8 mouse cellular contexts compared by ENCODE assay signal in the genomic region with DNA sequence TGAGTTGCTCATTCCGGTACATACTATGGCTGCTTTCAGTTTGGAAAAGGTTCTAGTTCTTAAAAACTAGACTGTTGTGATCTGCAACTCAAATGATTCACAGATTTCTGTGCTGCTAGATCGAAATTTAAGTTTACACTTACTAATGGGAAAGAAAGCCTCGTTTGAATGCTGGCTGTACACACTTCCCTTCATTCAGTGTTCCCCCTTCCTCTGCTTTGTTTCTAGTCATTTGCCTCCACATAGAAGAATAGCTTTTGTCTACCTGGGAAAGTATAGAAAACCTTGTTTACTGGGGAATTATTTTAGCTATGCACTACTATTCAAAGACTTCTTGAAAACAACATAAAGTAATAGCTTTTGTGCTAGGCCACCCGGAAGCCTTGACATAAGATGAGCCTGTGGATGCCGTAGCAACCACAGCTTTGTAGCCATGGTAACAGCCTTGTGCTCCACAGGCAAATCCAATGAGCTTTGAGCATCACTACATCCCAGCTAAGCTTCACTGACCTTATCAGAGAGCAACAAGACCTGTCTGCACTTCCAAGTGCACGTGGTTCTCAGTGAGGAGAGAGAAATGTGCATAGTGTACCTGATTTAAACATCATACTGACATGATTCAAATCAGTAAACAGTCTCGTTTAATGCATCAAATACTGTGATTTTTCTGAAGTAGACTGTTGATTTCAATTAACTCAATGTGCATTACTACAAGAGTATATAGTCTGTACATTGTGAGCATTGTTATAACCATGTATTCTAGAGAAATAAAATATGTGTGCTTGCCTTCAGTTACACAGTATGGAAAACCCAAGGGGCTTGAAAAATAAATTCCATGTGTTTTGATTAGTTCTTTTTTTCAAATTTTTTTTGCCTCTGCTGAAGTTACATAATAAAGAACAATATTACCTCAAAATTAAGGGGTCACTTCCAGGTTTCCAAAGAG.
DNase-seq lines count a peak whose midpoint lies in the region; ATAC-seq lines count a peak whose summit lies in the region.
"Had no signal": no experiment of that assay in that cellular context is flagged by ENCODE, and none has a peak within 500 bp of the region (broad histone marks: within the 10 kb centered on the region; RNA-seq: fewer than 3 reads in every experiment).

No protein-coding gene starts in this region.

- 0 out of 2 replicates have a peak, but pooled peaks cover 3% of the 10 kb centered on the region for H3K4me1 ChIP-seq in forebrain, embryonic 11.5 days (replicated peaks; ENCODE audit: control insufficient read depth, insufficient read depth, low read length)
- H3K4me1 ChIP-seq in hindbrain, embryonic 11.5 days (replicated peaks; ENCODE audit: control insufficient read depth, insufficient read depth, low read length), result no peaks in the 10 kb centered on the region
- H3K4me1 ChIP-seq: heart, embryonic 15.5 days had no signal

- H3K27me3 ChIP-seq in forebrain, embryonic 11.5 days (ENCODE audit: control insufficient read depth, insufficient read depth, low read length), result no peaks in the 10 kb centered on the region
- H3K27me3 ChIP-seq in hindbrain, embryonic 11.5 days (ENCODE audit: control insufficient read depth, insufficient read depth, low read length), result no peaks in the 10 kb centered on the region
- H3K27me3 ChIP-seq: heart, embryonic 15.5 days had no signal

- peak; percentile 50 for DNase-seq in forebrain, embryonic 11.5 days (ENCODE audit: low spot score)
- peak; percentile 25 for DNase-seq in hindbrain, embryonic 11.5 days (ENCODE audit: low spot score)
- peak; percentile 8 for DNase-seq in left cerebral cortex, postnatal 4 days
- peak; percentile 4 to 13 for DNase-seq in right cerebral cortex, adult 2 months (ENCODE audit: low spot score in 2 of 2)
- DNase-seq in Muller cell, postnatal 12 days (ENCODE audit: inconsistent ontology term), result no peak
- DNase-seq in urinary bladder, postnatal 36 days (ENCODE audit: low spot score in 2 of 2), result no peak
- DNase-seq in gastrocnemius, postnatal 36 days, result no peak

- H3K4me3 ChIP-seq in forebrain, embryonic 11.5 days (ENCODE audit: low read depth, low read length), result no peak overlapping the region
- no peak overlapping the region for H3K4me3 ChIP-seq in hindbrain, embryonic 11.5 days (ENCODE audit: low read depth, low read length)
- H3K4me3 ChIP-seq: heart, embryonic 15.5 days had no signal

- H3K9ac ChIP-seq in forebrain, embryonic 11.5 days (ENCODE audit: low read length), result no peak overlapping the region
- no peak overlapping the region for H3K9ac ChIP-seq in hindbrain, embryonic 11.5 days (ENCODE audit: low read depth, low read length)
- H3K9ac ChIP-seq: heart, embryonic 15.5 days had no signal

- peak; percentile 96 for ATAC-seq in forebrain, embryonic 11.5 days (replicated peaks; ENCODE audit: low FRiP score)
- peak; percentile 87 for ATAC-seq in hindbrain, embryonic 11.5 days (ENCODE audit: low FRiP score)

- no peaks in the 10 kb centered on the region for H3K9me3 ChIP-seq in forebrain, embryonic 11.5 days (ENCODE audit: control insufficient read depth, low read length)
- H3K9me3 ChIP-seq in hindbrain, embryonic 11.5 days (ENCODE audit: control insufficient read depth, low read length), result no peaks in the 10 kb centered on the region
- H3K9me3 ChIP-seq: heart, embryonic 15.5 days had no signal

- no peak overlapping the region for H3K4me2 ChIP-seq in forebrain, embryonic 11.5 days (ENCODE audit: low read depth, low read length, severe bottlenecking)
- no peak overlapping the region for H3K4me2 ChIP-seq in hindbrain, embryonic 11.5 days (replicated peaks; ENCODE audit: low read depth, low read length)
- H3K4me2 ChIP-seq: heart, embryonic 15.5 days had no signal

- intact Hi-C loops in left cerebral cortex, postnatal 4 days (cut with DNase I), result no loop called here
- intact Hi-C loops in gastrocnemius, postnatal 36 days (cut with DNase I), result no loop called here

- no peaks in the 10 kb centered on the region for H3K36me3 ChIP-seq in forebrain, embryonic 11.5 days (ENCODE audit: control insufficient read depth, insufficient read depth, low read length)
- H3K36me3 ChIP-seq in hindbrain, embryonic 11.5 days (ENCODE audit: control insufficient read depth, insufficient read depth, low read length), result no peaks in the 10 kb centered on the region
- H3K36me3 ChIP-seq: heart, embryonic 15.5 days had no signal

- no peak overlapping the region for H3K27ac ChIP-seq in forebrain, embryonic 11.5 days (ENCODE audit: low read depth, low read length)
- no peak overlapping the region for H3K27ac ChIP-seq in hindbrain, embryonic 11.5 days (ENCODE audit: low read depth, low read length)
- H3K27ac ChIP-seq: heart, embryonic 15.5 days had no signal

- 37% methylated on average over 7 of the region's 7 CpGs for WGBS in forebrain, embryonic 11.5 days
- 52% methylated on average over 7 of the region's 7 CpGs for WGBS in hindbrain, embryonic 11.5 days

Comparison
In these comparisons a context has a peak if more than half of its experiments do, and no peak if none do; other contexts are left out.
1. DNase-seq: peak in forebrain, embryonic 11.5 days (single experiment), hindbrain, embryonic 11.5 days (single experiment), left cerebral cortex, postnatal 4 days (single experiment) and right cerebral cortex, adult 2 months (2 of 2); none in Muller cell, postnatal 12 days (single experiment), urinary bladder, postnatal 36 days (0 of 2) and gastrocnemius, postnatal 36 days (0 of 2).